ENCODE assay signal across 17 mouse cellular contexts in genomic region chr1:68787409-68788015, GRCm38 (mm10).
A peak's percentile ranks its signal among the peaks of the same experiment; 100 is the strongest.
DNase-seq lines count a peak whose midpoint lies in the region; ATAC-seq lines count a peak whose summit lies in the region.
"Had no signal": no experiment of that assay in that cellular context is flagged by ENCODE, and none has a peak within 500 bp of the region (broad histone marks: within the 10 kb centered on the region; RNA-seq: fewer than 3 reads in every experiment).

No protein-coding gene starts in this region.

- no peaks in the 10 kb centered on the region for H3K4me1 ChIP-seq in kidney, embryonic 14.5 days (ENCODE audit: control insufficient read depth, insufficient read depth, low read length)
- H3K4me1 ChIP-seq in midbrain, embryonic 16.5 days (ENCODE audit: control insufficient read depth, insufficient read depth, low read length), result peaks cover 3% of the 10 kb centered on the region; the same call in 1 of the 2 replicates
- peaks cover 10% of the 10 kb centered on the region for H3K4me1 ChIP-seq in midbrain, embryonic 13.5 days (replicated peaks)
- H3K4me1 ChIP-seq: embryonic facial prominence, embryonic 12.5 days; liver, embryonic 15.5 days had no signal

- H3K9ac ChIP-seq in kidney, embryonic 14.5 days (ENCODE audit: low read depth, low read length), result no peak overlapping the region
- H3K9ac ChIP-seq in midbrain, embryonic 16.5 days (ENCODE audit: low read depth, low read length), result no peak overlapping the region
- no peak overlapping the region for H3K9ac ChIP-seq in midbrain, embryonic 13.5 days (replicated peaks)
- H3K9ac ChIP-seq: embryonic facial prominence, embryonic 12.5 days; forebrain, embryonic 12.5 days; limb, embryonic 12.5 days; liver, embryonic 15.5 days had no signal

- ATAC-seq in kidney, embryonic 14.5 days (ENCODE audit: low FRiP score, low TSS enrichment), result peak; percentile 96
- ATAC-seq in midbrain, embryonic 16.5 days, result peak; percentile 45; the same call in 1 of the 2 replicates
- no peak for ATAC-seq in midbrain, embryonic 13.5 days
- ATAC-seq: hindbrain, embryonic 16.5 days had no signal

- H3K4me3 ChIP-seq in kidney, embryonic 14.5 days (ENCODE audit: low read length), result no peak overlapping the region
- no peak overlapping the region for H3K4me3 ChIP-seq in midbrain, embryonic 16.5 days (ENCODE audit: low read depth, low read length)
- no peak overlapping the region for H3K4me3 ChIP-seq in midbrain, embryonic 13.5 days (replicated peaks)
- H3K4me3 ChIP-seq: embryonic facial prominence, embryonic 12.5 days; forebrain, embryonic 12.5 days; limb, embryonic 12.5 days; liver, embryonic 15.5 days had no signal

- no peak overlapping the region for H3K4me2 ChIP-seq in kidney, embryonic 14.5 days (replicated peaks; ENCODE audit: low read depth, low read length)
- no peak overlapping the region for H3K4me2 ChIP-seq in midbrain, embryonic 16.5 days (ENCODE audit: low read length)
- H3K4me2 ChIP-seq in midbrain, embryonic 13.5 days (replicated peaks), result no peak overlapping the region
- H3K4me2 ChIP-seq: embryonic facial prominence, embryonic 12.5 days; forebrain, embryonic 12.5 days; limb, embryonic 12.5 days; liver, embryonic 15.5 days had no signal

- no peaks in the 10 kb centered on the region for H3K27me3 ChIP-seq in kidney, embryonic 14.5 days (ENCODE audit: control insufficient read depth, insufficient read depth, low read length)
- no peaks in the 10 kb centered on the region for H3K27me3 ChIP-seq in midbrain, embryonic 16.5 days (ENCODE audit: control insufficient read depth, insufficient read depth, low read depth, low read length)
- H3K27me3 ChIP-seq in midbrain, embryonic 13.5 days, result no peaks in the 10 kb centered on the region
- H3K27me3 ChIP-seq: CH12.LX; embryonic facial prominence, embryonic 12.5 days; forebrain, embryonic 12.5 days; limb, embryonic 12.5 days; liver, embryonic 15.5 days had no signal

- DNase-seq in embryo, embryonic 10 days (ENCODE audit: low spot score), result peak; percentile 41
- no peak for DNase-seq in embryo, embryonic 9.5 days (ENCODE audit: extremely low spot score)
- no peak for DNase-seq in kidney, adult 11 months
- no peak for DNase-seq in right cerebral cortex, adult 2 months (ENCODE audit: low spot score in 2 of 2)
- DNase-seq in right cerebral cortex, postnatal 14 days, result no peak
- DNase-seq: cerebellum, adult 18-20 months; layer of hippocampus, postnatal 36 days; lung, postnatal 36 days had no signal

- no peak overlapping the region for H3K27ac ChIP-seq in kidney, embryonic 14.5 days (ENCODE audit: low read depth, low read length)
- H3K27ac ChIP-seq in midbrain, embryonic 16.5 days (ENCODE audit: low read length), result no peak overlapping the region
- no peak overlapping the region for H3K27ac ChIP-seq in midbrain, embryonic 13.5 days
- H3K27ac ChIP-seq: embryonic facial prominence, embryonic 12.5 days; forebrain, embryonic 12.5 days; limb, embryonic 12.5 days; liver, embryonic 15.5 days had no signal

- H3K36me3 ChIP-seq in kidney, embryonic 14.5 days (ENCODE audit: control insufficient read depth, insufficient read depth, low read length), result no peaks in the 10 kb centered on the region
- no peaks in the 10 kb centered on the region for H3K36me3 ChIP-seq in midbrain, embryonic 16.5 days (ENCODE audit: control insufficient read depth, insufficient read depth, low read length)
- no peaks in the 10 kb centered on the region for H3K36me3 ChIP-seq in midbrain, embryonic 13.5 days
- H3K36me3 ChIP-seq: embryonic facial prominence, embryonic 12.5 days; forebrain, embryonic 12.5 days; limb, embryonic 12.5 days; liver, embryonic 15.5 days had no signal

- H3K9me3 ChIP-seq in kidney, embryonic 14.5 days (ENCODE audit: control insufficient read depth, low read length), result no peaks in the 10 kb centered on the region
- no peaks in the 10 kb centered on the region for H3K9me3 ChIP-seq in midbrain, embryonic 16.5 days (replicated peaks; ENCODE audit: control insufficient read depth, low read length, poor library complexity, severe bottlenecking)
- H3K9me3 ChIP-seq in midbrain, embryonic 13.5 days, result no peaks in the 10 kb centered on the region
- H3K9me3 ChIP-seq: embryonic facial prominence, embryonic 12.5 days; forebrain, embryonic 12.5 days; limb, embryonic 12.5 days; liver, embryonic 15.5 days had no signal

- WGBS in kidney, embryonic 14.5 days, result 9% methylated on average over 4 of the region's 4 CpGs
- 34% methylated on average over 4 of the region's 4 CpGs for WGBS in midbrain, embryonic 16.5 days
- WGBS in midbrain, embryonic 13.5 days, result 35% methylated on average over 4 of the region's 4 CpGs
